Mouse (Mus musculus): ENCODE results near the gene AI837181.
"Not testable (repeated sequence)": the region's sequence is repeated elsewhere in the genome, so short reads cannot be mapped to it uniquely, and the experiment has no call there.

Gene AI837181

DNA sequence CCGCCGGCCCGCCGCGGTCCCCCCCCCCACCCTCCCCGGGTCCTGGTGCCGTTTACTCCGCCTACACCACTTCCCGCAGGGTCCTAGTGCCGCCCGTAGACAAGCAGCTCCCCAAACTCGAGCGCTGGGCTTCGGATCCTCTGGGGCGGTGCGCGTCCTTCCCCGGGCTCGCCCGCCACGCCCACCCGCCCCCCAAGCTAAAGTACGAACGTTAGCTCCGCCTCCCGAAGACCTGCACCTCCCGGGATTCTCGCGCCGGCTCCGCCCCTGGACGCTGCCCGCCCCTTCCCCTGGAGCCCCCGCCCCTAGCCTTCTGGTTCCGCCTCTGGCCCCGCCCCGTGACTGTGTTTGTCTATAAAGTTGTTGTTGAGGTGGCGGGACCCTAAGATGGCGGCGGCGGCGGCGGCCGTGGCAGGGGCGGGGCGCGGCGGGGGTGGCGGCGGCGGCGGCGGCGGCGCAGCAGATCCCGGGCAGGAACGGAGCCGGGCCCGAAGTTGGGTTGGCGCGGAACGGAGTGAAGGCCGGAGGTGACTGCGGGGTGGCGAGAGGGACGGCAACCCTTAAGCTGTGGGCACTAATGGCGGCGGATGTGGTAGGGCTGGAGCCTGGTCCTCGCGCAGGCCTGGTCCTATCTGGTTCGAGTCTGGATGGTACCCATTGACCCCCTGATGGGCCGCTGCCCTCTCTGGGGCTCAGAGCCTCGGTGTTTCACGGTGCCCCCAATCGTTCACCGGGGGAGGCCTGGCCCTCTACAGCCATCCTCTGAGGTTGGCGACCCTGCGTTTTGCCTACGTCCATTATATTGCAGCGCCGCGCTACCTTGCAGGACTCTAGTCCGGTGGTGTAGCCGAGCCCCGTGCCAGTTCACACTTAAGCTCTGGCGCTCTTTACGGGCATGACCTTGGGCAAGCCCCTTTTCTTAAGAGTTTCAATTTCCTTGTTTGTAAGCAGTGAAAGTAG, at the start of gene AI837181, which contains the start of gene Drap1:
Gene AI837181, plus strand, starts transcription at position 363 of the 960 bp plus-strand sequence.
Gene Drap1, minus strand, starts transcription at position 198 of the 960 bp plus-strand sequence.
- peak; percentile 95 for DNase-seq

DNA sequence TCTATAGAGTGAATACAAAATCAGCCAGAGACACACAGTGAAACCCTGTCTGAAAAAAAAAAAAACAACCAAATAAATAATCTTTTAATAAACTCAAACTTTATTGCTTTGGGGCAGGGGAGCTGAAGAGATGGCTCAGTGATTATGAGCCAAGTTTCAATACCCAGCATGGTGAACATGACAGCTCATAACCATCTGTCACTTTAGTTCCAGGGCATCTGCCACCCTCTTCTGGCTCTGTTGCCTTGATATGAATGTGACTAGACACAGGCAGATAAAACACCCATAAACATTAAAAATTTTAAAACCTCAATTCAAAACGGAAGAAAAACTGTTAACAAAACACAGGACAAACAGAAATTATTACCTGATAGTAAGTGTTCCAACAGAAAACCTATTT, 47.5 kb upstream of the AI837181 start:
- no peak for DNase-seq

DNA sequence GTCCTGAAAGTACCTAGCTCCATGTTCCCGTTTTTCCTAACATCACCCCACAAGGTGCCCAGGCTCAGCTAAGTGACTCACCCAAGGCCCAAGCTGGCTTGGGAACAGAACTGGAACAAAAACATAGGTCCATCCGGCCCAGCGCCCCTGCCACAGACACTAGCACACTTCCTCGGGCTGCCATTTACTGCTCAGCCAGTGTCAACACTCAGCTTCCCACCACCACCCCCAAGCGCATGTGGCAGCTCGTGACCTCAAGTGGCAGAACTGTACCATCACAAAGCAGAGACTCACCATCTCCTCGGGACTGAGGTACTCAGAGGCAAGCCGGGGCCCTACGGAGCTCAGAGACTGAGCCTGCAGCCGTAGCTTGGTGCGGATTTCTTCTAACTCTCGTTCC, 41.6 kb upstream of the AI837181 start:
- DNase-seq, result no peak

DNA sequence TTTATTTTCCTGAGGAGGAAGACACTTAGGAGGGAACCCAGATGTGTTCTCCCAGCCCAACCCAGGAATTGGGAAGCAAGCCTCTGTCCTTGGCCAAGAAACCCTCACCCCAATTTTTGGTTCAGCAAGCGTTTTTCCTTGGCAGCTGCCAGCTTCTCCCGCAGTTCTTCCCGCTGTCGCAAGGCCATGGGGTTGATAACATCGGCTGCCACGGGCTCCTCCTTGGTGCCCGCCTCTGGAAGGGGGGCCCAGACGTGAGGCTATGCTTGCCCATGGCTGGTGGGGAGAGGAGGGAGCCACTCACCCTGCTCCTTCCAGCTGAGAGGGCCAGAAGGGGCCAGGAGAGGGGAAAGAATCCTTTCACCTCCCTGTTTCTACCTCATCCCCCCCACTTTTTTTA, 40.2 kb upstream of the AI837181 start:
- no peak for DNase-seq

DNA sequence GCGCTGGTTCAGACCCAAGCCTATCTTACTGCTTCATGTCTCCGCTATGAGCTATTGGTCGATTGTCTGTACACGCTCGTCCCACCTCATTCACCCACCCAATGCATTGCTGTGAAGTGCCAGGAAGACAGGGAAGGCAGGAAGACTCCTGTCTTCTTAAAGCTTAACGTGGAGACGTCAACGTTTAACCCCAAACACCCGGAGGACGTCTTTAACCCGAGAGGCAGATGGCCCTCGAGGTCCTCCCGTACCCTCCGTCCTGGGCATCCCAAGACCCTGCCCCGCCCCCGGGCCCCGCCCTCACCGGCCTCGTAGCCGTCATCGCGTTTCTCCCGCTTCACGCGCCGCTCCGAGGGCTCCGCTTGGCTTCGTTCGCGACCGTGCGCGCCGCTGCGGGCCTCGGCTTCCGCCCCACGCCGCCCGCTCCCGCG, 36.9 kb upstream of the AI837181 start:
- no peak for DNase-seq

DNA sequence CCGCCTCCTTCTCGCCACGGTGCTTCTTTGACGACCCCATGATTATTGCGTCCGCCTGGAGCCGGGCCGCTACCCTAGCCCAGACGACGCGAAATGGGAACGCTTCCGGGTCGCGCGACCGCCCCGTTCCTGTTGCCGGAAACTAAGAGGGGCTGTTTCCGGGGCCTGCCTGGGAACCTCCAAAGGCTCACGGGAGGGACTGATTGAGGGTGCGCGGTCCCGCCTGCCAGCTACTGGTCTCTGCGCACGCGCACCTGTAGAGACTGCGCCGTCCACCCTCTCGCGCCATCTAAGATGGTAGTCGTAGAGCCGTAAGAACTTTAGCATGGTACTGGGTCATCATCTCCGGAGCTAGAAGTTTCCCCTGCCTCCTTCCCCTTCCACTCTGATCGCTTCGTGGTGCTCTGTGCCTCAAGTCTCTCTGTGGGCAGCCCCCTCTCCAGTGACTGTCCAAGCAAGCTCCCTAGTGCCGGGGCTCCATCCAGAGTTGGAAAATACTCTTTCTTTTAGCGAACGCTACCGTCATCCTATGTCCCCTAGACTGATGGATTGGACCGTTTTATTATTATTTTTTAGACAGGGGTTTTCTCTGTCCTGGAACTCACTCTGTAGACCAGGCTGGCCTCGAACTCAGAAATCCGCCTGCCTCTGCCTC, 36.2 kb upstream of the AI837181 start, which contains the start of gene Sart1:
Gene Sart1, minus strand, starts transcription at position 116 of the 655 bp plus-strand sequence.
- DNase-seq, result peak; percentile 93 to 94

DNA sequence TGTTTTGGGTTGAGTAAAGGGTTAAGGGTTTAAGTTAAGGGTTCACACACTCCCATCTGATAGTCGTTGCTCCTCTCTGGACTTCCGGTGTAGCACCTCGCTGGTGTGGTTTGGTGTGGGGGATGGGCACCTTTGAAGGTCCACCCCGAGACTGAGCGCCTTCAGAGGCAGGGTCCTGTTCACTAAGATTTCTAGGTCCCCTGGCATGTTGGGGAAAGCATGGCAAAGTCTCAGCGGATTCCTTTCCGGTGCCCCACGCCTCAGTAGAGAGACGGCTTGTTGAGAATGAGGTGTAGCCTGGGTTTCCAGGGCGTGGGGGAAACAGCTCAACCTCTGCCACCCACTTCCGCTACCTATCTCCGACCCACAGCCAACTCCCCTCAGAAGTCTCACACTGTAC, 35.3 kb upstream of the AI837181 start:
- peak; percentile 80 to 82 for DNase-seq

DNA sequence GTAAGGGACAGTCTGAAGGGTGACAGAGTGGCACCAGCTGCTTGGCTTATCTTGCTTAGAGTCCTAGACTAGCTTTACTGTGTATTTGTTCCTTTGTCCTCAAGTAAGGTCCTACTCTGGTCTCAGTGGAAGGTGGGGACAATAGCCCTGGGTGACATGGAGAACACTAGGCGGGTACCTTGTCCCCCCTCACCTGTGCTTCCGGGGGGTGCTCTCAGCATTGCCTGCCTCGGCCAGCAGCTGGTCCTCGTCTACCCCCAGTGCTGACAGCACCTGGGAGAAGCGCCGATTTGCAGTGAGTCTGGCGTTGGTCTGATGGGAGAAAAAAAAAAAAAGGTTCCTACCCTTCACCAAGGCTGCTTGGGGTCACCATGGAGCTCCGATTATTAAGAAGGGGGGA, 34.5 kb upstream of the AI837181 start:
- DNase-seq, result no peak

DNA sequence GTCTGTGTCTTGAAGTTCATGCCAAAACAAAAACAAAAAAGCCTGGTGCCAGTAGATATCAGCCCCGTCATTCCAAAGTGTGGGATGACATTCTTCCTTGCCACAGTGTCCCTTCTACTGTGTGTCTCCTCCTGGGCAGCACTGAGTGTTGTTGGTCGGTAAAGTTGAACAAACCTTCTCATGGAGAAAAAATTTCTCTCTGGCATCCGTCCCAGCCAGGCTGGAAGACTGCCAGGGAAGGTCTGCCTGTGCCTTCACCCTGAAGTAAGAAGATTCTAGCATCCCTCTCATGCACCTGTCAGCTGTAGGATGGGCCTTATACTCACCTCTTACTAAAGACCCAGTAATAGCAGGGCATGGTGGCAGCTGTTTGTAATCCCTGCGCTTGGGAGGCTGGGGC, 32.1 kb upstream of the AI837181 start:
- DNase-seq, result no peak

DNA sequence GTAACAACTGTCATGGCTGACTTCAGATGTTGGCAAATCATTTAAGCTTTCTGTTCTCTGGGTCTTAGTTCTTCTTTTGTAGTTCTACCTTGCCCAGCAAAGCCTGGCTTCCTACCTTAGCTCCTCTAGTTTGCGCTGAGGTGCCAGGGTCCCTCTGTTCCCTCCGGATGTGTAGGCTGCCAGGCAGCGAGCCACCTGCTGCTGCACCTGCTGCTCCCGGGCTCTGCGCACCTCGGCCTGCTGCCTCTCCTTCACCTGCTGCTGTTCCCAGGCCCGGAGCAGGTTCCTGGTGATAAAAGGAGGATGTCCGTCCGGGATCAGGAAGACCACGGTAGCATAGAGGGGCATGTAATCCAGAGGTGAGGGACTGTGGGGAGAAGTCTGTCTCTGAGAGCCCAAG, 30.8 kb upstream of the AI837181 start:
- DNase-seq, result no peak

DNA sequence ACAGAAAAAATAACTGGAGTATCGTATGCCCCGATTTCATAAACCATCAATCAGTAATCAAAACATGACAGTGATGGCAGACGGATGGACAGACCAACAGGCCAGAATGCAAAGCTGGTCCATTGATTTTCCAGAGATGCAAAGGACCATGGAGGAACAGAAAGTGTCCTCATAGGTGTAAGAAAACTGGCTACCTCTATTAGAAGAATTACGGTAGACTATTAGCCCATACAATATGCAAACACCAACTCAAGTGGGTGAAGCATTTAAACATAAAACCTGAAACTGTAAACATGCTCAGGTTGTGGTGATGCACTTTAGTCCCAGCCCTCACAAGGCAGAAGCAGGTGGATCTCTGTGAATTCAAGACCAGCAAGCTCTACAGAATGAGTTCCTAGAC, 29.6 kb upstream of the AI837181 start:
- no peak for DNase-seq

DNA sequence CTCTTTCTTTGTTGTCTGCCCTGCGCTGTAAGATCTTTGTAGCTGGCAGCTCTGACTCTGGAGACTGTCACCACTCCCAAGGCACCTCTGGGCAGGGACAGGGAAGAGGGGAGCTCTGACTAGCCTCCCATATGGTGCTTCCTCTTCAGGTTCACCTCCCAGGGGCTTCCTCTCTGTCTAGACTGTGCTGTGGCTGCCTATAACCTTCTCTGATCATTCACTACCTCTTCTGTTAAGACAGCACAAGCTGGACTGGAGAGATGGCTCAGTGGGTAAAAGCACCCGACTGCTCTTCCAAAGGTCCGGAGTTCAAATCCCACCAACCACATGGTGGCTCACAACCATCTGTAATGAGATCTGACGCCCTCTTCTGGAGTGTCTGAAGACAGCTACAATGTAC, 23.9 kb upstream of the AI837181 start:
- DNase-seq, result not testable (repeated sequence)

DNA sequence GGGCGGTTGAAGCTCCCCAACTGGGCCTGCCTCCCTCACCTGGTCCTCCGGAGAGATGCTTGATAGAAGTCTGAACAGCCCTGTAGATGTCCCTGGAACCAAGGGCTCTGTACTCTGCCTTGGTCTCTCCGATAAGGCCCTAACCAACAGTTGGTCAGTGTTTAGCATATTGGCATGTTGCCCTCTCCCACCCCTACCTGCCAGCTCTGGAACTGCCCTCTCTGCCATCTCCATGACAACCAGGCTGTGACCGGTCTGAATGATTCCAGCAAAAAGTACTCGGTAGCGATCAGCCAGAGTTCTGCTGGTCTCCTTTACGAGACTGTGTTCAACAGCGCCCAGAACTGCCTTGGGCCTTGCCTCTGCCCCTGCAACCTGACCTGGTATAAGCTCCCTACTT, 22.7 kb upstream of the AI837181 start, which contains the start of gene Tsga10ip:
Gene Tsga10ip, minus strand, starts transcription at position 234 of the 400 bp plus-strand sequence.
- no peak for DNase-seq

DNA sequence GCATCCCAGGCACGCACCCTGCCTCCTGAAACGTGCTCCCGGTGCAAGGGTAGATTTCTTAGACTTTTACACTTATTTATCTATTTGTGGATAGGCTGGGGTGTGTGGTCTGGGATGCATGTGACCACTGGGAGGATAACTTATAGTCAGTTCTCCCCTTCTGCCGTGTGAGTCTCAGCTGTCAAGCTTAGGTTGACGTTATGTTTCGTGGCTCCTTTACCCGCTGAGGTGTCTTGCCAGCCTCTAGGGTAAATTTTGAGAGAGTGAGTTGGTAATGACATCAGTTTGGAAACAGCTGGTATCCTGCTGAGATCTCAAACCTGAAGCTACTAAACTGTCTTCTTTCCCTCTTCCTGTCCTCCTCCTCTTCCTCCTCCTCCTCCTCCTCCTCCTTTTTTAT, 19.0 kb upstream of the AI837181 start:
- peak; percentile 22 to 35 for DNase-seq

DNA sequence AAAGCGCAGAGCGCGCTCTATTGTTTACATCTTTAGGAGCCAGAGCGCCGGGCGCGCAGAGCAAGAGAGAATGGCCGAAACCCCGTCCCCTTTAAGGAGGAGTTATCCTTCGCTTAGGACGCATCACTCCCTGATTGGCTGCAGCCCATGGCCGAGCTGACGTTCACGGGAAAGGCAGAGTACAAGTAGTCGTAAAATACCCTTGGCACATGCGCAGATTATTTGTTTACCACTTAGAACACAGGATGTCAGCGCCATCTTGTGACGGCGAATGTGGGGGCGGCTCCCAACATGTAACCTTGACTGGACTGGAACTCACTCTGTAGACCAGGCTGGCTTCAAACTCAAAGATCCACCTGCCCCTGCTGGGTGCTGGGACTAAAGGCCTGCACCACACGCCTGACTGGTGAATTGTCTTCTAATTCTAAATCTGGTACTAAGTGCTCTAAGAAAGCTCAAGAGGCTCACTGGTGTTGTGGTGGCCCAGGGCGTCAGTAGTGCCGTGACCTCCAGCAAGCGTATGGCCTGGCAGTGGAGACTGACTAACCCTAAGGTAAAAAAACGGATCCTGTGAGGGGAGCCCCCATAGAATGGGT, 18.3 kb upstream of the AI837181 start:
- DNase-seq, result peak; percentile 63 to 74

DNA sequence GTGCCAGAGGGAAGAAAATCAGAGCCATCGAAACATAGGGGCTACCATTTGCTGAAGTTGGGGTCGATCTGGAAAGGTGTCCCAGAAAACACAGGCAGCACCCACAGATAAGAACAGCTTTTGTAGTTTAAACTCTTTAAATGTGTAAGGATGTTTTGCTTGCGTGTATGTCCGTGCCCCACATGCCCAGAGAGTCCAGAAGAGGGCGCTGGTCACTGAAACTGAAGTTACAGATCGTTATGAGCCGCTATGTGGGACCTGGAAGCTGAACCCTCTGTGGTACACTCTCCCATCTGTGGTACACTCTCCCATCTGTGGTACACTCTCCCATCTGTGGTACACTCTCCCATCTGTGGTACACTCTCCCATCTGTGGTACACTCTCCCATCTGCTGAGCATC, 17.8 kb upstream of the AI837181 start:
- peak; percentile 71 to 74 for DNase-seq

DNA sequence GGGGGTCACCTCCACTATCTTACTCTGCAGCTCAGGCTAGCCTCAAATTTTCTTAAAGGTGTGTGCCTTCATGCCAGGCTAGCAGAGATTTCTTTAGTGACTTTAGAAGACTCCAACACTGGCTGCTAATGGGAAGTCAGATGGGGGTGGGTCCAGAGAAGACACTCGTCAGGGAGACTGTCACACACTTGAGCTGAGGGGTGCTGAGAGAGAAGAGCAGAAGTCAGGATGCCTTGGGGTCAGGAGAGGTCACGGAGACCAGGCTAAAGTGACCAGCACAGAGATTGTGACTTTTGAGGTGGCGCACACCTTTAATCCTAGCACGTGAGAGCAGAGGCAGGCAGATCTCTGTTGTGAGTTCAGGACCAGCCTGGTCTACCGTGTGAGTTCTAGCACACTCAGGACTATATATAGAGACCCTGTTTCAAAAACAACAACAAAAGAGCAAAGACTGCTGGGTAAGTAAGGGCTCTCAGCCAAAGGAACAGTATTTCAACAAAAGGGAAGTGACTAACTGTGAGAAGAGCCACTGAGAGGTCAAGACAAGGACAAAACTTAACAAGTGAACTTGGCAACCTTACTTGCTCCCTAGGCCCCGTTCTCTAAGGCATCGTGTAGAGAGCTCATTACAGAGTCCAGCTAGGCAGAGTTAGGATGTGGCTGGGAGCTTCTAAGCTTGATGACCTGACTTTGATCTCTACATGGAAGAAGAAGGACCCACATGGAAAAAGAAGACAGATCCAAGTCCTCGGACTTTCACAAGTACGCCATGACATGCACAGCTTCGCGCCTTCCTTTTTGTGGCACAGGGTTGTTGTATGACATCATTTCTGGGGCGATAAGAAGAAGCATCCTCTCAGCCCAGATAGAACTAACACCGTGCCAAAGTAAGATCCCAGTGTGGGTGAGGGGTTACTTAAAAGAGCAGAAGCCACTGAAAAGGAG, 16.6 kb upstream of the AI837181 start:
- DNase-seq, result no peak

DNA sequence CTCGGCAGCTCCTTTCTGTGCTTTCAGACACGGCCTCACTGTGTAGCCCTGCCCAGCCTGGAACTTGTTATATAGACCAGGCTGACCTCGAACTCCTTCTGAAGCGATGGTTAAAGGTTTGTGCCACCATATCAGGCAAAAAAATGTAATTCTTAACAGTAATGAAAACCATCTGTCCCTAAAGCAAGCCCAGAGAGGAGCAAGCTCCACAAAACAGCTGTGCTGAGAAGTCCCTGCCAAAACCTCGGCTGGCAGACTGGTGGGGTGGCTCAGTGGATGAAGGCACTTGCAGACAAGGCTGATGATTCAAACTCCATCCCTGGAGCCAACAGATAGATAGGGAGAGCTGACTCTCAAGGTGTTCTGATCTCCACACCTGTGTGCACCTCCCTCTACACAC, 15.9 kb upstream of the AI837181 start:
- no peak for DNase-seq

DNA sequence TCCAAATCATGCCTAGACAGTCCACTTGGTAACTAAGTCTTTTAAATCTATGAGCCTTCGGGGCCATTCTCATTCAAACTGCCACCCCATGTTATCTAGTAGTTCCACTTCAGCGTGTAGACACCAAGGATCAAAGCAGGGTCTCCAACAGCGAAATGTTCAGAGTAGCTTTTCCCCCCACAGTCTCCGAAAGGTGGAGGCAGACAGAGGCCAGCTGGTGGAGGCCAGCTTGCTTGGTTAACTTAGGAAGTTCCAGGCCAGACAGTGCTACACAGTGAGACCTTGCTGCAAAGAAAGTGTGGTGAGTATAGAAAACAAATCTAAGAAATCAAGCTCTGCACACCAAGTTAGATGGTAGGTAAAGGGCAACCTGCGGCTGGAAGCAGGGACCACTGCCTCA, 14.3 kb upstream of the AI837181 start:
- no peak for DNase-seq

DNA sequence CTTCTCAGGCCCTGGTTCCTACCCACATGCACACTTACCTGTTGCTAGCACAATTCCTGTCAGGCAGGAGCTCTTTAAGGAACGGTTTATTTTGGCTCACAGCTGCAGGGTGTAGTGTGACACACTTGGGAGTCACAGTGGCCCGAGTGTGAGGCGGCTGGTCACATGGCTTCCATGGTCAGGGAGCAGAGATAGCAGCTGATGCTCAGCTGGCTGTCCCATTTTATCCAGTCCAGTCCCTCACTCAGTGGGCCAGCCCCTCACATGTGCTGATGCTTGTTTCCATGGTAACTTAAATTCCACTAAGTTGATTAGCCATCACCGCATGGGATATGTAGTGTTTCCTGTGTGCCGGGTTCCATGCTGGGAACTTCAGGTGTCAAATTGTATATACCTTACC, 13.0 kb upstream of the AI837181 start:
- no peak for DNase-seq

DNA sequence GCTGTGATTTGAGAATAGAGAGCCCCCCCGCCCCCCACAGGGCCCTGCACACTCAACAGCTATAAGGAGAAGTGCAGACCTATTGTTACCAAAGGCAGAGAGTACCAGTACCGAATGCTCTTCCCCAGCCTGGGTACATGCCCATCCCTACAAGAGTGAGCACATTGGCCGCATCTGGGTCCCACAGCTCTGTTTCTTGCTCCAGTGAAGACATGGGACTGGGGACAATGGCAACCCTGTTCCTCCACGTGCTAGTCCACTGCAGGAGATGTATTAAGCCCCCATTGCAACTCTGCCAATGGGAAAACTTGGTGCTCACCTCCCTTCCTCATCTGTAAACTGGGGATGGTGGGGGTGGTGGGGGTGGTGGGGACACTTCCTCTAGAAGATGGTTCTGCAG, 11.1 kb upstream of the AI837181 start:
- no peak for DNase-seq

DNA sequence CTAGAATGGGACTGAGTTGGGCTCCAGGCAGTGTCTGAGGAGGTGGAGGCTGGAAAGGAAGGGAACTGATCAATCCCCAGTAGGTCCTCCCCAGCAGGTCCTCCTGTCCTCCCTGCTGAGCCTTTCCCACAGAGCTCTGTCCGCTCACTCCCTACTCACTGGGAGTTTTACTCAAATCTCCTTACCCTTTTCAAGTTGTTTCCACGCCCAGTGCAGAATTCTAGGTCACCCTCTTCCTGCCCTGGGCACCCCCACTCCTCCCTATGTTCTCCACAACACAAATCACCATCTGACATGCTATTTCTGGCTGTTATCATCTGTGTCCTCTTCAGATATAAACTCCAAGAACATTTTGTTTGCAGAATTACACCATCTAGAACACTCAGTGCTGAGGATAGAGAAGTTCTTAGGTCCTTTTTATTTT, 10.4 kb upstream of the AI837181 start:
- DNase-seq, result no peak
